Mouse (Mus musculus): ENCODE measurements around the gene Ppy. TPM values are rescaled to one million over a fixed set of nuclear protein-coding genes. Genes with fewer than 3 reads are reported as not detected.

Gene Ppy
- not detected for polyA plus RNA-seq (2015; fragmentation: Illumina TruSeq; extraction: RNeasy Lipid Tissue Mini Kit (QIAGEN cat#74804); ENCODE audit: insufficient read depth, low replicate concordance)

DNA sequence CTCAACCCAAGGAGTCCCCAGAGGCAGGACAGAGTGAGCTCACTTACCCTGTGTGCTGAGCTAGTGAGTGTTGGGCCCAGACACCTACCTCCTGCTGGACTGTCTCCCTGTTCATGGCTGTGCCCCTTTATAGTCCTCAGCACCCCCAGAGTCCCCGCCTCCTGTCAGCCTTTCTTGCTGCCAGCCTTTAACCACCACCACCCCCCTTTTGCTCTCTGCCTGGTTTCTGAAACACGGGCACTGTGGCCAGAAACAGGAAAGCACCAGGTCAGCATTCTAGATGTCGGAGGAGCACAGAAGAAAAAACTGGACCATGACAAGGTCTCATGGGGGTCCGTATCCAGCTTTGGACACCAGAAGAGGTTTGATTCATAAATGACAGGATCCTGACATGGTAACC lies at the start of gene Ppy:
Gene Ppy (minus strand): TSS at position 101 of the 400 bp plus-strand sequence.

DNA sequence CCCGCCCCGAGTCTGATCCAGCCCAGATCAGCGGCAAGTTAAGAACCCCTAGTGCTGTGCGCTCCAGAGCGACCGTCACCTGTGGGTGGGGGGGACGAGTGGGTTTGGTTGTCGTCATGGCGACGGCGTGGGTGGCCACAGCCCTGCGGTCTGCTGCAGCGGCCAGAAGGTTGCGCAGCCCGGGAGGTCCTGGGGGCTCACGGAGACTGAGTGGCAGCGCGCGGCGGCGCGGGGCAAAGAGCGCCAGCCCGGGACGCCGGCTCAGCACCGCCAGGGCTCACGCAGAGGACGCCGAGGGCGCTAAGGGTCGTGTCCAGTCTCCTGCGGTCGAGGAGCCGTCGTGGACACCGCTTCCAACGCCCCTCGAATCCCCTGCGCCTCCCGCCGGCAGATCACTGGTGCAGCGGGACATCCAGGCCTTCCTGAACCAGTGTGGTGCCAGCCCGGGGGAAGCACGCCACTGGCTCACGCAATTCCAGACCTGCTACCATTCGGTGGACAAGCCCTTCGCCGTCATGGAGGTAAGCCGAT lies 44.4 kb upstream of the Ppy start, which contains the start of gene Nags:
Gene Nags (plus strand): TSS at position 43 of the 531 bp plus-strand sequence.

DNA sequence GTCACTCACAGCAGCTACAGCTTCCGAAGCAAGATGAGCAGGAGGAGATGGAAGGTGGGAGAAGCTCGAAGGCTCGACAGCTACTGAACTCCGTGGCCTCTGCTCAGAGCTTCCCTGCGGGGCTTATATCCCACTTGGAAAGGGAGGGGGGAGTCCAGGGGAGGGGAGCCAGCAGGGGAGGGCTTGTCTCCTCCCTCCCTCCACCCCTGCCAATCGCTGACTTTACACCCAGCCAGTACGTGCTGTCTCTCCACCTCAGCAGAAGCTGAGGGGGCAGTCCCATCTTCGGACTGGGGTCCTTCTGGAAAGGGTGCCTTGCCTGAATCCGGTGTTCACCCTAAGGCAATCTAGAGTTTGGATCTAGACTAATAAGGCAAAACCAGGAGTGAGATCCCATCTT lies 6.6 kb upstream of the Ppy start, which contains the start of gene Pyy:
Gene Pyy (minus strand): TSS at position 101 of the 400 bp plus-strand sequence.

DNA sequence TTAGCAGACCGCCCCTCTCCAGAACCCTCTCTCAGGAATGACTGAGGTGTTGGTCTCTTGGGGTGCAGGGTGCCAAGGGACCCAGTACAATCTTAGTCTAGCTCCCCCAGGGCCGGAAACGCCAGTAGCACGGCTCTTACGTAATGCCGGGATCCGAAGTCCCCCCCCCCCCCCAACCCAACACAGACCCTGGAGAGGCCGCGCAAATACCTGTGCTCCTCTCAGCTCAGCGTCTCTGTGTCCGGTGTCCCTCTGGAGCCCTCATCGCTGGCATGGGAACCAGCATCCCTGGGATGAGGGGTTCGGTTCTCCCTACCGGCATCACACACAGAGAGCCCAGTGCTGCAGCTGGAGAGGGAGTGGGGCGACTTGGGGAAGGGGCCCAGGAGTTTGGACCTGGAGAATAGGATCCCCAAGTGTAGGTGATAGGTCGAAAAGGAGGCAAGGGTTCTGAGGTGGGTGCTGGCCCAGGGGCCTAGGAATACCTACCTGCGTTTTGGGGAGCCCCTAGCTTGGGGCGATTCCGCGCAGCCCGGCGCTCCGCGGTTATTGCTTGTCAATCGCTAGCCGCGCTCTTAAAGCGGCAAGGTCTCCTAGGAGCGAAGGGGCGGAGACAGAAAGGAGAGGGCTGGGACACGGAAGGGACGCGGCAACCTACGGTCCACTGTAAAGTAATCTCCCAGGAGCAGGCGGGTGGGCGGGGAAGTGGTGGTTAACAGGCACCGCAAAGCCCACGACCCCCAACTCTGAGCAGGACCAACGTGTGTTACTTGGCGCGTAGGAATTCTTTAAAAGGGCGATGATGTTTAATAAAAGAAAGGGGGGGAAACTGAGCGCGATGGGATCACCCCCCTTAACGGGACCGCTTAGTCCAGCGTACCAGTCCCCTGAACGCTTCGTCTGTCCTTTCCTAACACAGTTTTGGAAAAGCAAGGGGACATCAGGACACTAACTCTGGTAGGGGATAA lies 12.9 kb downstream of the Ppy start, which contains the start of gene Mpp2:
Gene Mpp2 (minus strand): TSS at position 585 of the 968 bp plus-strand sequence.

Other genes starting within 250 kb of the Ppy start
- 1.6 TPM for gene Meox1, start 206.9 kb downstream of the Ppy start, polyA plus RNA-seq (2015; fragmentation: Illumina TruSeq; extraction: RNeasy Lipid Tissue Mini Kit (QIAGEN cat#74804); ENCODE audit: insufficient read depth, low replicate concordance)
- gene Sost, start 134.3 kb downstream of the Ppy start, polyA plus RNA-seq (2015; fragmentation: Illumina TruSeq; extraction: RNeasy Lipid Tissue Mini Kit (QIAGEN cat#74804); ENCODE audit: insufficient read depth, low replicate concordance) = not detected
- gene Cfap97d1, start 117.0 kb downstream of the Ppy start, polyA plus RNA-seq (2015; fragmentation: Illumina TruSeq; extraction: RNeasy Lipid Tissue Mini Kit (QIAGEN cat#74804); ENCODE audit: insufficient read depth, low replicate concordance) = not detected
- gene Dusp3, start 114.3 kb downstream of the Ppy start, polyA plus RNA-seq (2015; fragmentation: Illumina TruSeq; extraction: RNeasy Lipid Tissue Mini Kit (QIAGEN cat#74804); ENCODE audit: insufficient read depth, low replicate concordance) = 29.7 TPM
- gene Mpp3, start 72.9 kb downstream of the Ppy start, polyA plus RNA-seq (2015; fragmentation: Illumina TruSeq; extraction: RNeasy Lipid Tissue Mini Kit (QIAGEN cat#74804); ENCODE audit: insufficient read depth, low replicate concordance) = 2.9 TPM
- gene Cd300lg, start 59.8 kb downstream of the Ppy start, polyA plus RNA-seq (2015; fragmentation: Illumina TruSeq; extraction: RNeasy Lipid Tissue Mini Kit (QIAGEN cat#74804); ENCODE audit: insufficient read depth, low replicate concordance) = 14.5 TPM
- gene Mpp2, start 12.8 kb downstream of the Ppy start, polyA plus RNA-seq (2015; fragmentation: Illumina TruSeq; extraction: RNeasy Lipid Tissue Mini Kit (QIAGEN cat#74804); ENCODE audit: insufficient read depth, low replicate concordance) = 1.4 TPM
- not detected for gene Pyy, start 6.5 kb upstream of the Ppy start, polyA plus RNA-seq (2015; fragmentation: Illumina TruSeq; extraction: RNeasy Lipid Tissue Mini Kit (QIAGEN cat#74804); ENCODE audit: insufficient read depth, low replicate concordance)
- not detected for gene Nags, start 44.2 kb upstream of the Ppy start, polyA plus RNA-seq (2015; fragmentation: Illumina TruSeq; extraction: RNeasy Lipid Tissue Mini Kit (QIAGEN cat#74804); ENCODE audit: insufficient read depth, low replicate concordance)
- gene Tmem101, start 55.1 kb upstream of the Ppy start, polyA plus RNA-seq (2015; fragmentation: Illumina TruSeq; extraction: RNeasy Lipid Tissue Mini Kit (QIAGEN cat#74804); ENCODE audit: insufficient read depth, low replicate concordance) = 6.3 TPM
- gene Lsm12, start 84.0 kb upstream of the Ppy start, polyA plus RNA-seq (2015; fragmentation: Illumina TruSeq; extraction: RNeasy Lipid Tissue Mini Kit (QIAGEN cat#74804); ENCODE audit: insufficient read depth, low replicate concordance) = 36.5 TPM
- gene G6pc3, start 88.3 kb upstream of the Ppy start, polyA plus RNA-seq (2015; fragmentation: Illumina TruSeq; extraction: RNeasy Lipid Tissue Mini Kit (QIAGEN cat#74804); ENCODE audit: insufficient read depth, low replicate concordance) = 22.7 TPM
- gene Hdac5, start 128.8 kb upstream of the Ppy start, polyA plus RNA-seq (2015; fragmentation: Illumina TruSeq; extraction: RNeasy Lipid Tissue Mini Kit (QIAGEN cat#74804); ENCODE audit: insufficient read depth, low replicate concordance) = 17.0 TPM
- 1.2 TPM for gene BC030867, start 147.6 kb upstream of the Ppy start, polyA plus RNA-seq (2015; fragmentation: Illumina TruSeq; extraction: RNeasy Lipid Tissue Mini Kit (QIAGEN cat#74804); ENCODE audit: insufficient read depth, low replicate concordance)
- not detected for gene Asb16, start 167.4 kb upstream of the Ppy start, polyA plus RNA-seq (2015; fragmentation: Illumina TruSeq; extraction: RNeasy Lipid Tissue Mini Kit (QIAGEN cat#74804); ENCODE audit: insufficient read depth, low replicate concordance)
- gene Tmub2, start 183.6 kb upstream of the Ppy start, polyA plus RNA-seq (2015; fragmentation: Illumina TruSeq; extraction: RNeasy Lipid Tissue Mini Kit (QIAGEN cat#74804); ENCODE audit: insufficient read depth, low replicate concordance) = 24.4 TPM
- gene Atxn7l3, start 195.3 kb upstream of the Ppy start, polyA plus RNA-seq (2015; fragmentation: Illumina TruSeq; extraction: RNeasy Lipid Tissue Mini Kit (QIAGEN cat#74804); ENCODE audit: insufficient read depth, low replicate concordance) = 36.7 TPM
- gene Ubtf, start 218.4 kb upstream of the Ppy start, polyA plus RNA-seq (2015; fragmentation: Illumina TruSeq; extraction: RNeasy Lipid Tissue Mini Kit (QIAGEN cat#74804); ENCODE audit: insufficient read depth, low replicate concordance) = 81.7 TPM